Mouse (Mus musculus): ENCODE results near the gene Cacna1e.

DNA sequence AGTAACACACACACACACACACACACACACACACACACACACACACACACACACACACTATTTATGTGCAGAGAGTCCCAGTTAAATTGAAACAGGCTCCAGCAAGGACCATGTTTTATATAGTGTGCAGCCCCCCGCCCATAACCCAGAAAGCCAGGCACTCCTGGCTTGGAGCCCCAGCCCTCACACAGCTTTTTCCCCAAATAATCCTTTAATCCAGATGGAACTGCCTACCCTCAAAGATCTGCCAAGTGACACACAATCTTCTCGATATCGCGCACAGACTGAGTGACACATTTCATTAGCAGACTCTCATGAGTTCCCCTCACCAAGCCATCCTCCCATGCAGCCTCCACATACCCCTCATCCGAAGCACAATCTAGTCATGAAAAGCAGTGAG is 4.2 kb upstream of the Cacna1e start:
- TF ChIP-seq CTCF (IDR thresholded peaks at IDR 0.05) (no peak), EP300 (IDR thresholded peaks at IDR 0.05) (no peak)

Measured in lung, postnatal 0 days (tissue).